Mouse (Mus musculus): ENCODE data around the gene Dand5. TPM values are rescaled to one million over a fixed set of nuclear protein-coding genes. Genes with fewer than 3 reads are reported as not detected.

Dand5 gene
- polyA plus RNA-seq, 1 experiment from 2014 or later = 5.1 TPM

DNA sequence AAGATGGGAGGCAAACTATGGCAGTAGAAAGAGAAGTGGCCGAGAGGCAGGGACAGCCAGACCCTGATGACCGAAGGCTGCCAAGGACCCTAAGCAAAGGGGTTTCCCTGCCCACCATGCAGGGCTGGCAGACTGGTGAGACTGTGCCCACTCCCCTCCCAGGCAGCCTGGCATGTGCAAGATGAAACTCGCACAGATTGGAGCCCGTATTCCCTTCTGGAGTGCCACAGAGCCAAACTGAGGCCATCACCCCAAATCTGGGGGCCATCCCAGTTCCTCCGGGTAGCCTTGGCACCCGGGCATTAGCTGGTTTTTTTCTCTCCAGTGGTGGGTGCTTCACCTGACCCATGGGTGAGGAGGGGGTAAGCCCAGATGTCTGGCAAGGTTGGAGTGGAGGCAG is 24.7 kb downstream of the Dand5 start:
- ATAC-seq (ENCODE audit: insufficient number of reproducible peaks, insufficient read depth, low FRiP score, low TSS enrichment, low read depth) = no peak
- Histone ChIP-seq H3K4me1 (replicated peaks) (peaks cover 43% of the 10 kb centered on the region), H3K4me2 (peak overlapping the region; percentile 89), H3K4me3 (replicated peaks) (peak overlapping the region; percentile 76), H3K27me3 (peaks cover 88% of the 10 kb centered on the region), H3K9ac (replicated peaks) (no peak overlapping the region), H3K36me3 (peaks cover 12% of the 10 kb centered on the region), H3K27ac (no peak overlapping the region), H3K9me3 (no peaks in the 10 kb centered on the region)
- WGBS = 71% methylated on average over 6 of the region's 6 CpGs

DNA sequence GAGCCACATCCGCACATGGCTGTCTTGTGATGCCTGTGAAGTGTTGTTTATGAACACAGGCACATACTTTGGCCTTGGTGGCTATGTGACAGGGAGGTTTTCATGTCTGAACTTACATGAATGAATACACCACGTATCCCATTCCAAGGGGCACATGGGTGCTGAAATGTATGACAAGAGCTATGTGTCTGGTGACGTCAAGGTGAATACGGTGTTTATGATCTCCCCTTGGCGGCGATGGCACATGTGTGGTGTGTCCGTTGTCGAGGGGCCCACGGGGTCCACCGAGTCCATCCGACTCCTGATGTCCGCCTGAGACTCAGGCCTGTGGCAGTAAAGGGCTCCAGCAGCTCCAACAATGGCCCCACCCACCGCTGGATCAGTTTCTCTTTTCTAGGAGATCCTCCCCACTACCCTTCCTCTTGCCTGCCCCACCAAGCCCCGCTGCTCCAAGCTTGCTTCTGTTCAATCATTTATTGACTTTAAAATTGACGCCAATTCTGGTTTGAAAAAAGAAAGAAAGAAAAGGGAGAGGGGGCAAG is 25.3 kb downstream of the Dand5 start:
- peaks cover 39% of the 10 kb centered on the region for H3K4me1 ChIP-seq (replicated peaks)
- H3K4me2 ChIP-seq = no peak overlapping the region
- 0 out of 2 replicates have a peak overlapping the region, but pooled peaks have one; percentile 1 for H3K4me3 ChIP-seq (replicated peaks)
- no peak overlapping the region for H3K27ac ChIP-seq
- peaks cover 90% of the 10 kb centered on the region for H3K27me3 ChIP-seq
- no peak for ATAC-seq (ENCODE audit: insufficient number of reproducible peaks, insufficient read depth, low FRiP score, low TSS enrichment, low read depth)
- no peaks in the 10 kb centered on the region for H3K9me3 ChIP-seq
- peaks cover 12% of the 10 kb centered on the region for H3K36me3 ChIP-seq
- WGBS = 77% methylated on average over 15 of the region's 15 CpGs
- no peak overlapping the region for H3K9ac ChIP-seq (replicated peaks)

DNA sequence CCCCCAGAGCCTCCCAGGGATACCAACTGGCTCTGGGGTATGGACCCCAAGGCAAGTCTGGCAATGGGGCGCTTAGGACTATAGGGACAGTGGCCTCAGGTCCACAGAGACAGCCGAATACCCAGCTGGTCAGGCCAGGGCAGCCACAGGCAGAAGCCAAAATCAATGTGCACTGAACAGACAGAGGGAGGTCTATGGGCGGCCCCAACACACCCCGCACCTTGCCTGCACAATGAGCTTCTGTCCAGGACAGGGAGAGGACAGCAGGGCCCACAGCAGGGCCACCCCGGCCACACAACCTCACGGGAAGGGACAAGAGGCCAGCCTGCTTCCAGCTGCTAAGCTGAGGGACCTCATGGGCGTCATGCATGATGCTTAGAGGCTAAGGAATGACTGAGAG is 28.1 kb downstream of the Dand5 start:
- 0 out of 2 replicates have a peak overlapping the region, but pooled peaks have one; percentile 12 for H3K27ac ChIP-seq
- 53% methylated on average over 7 of the region's 7 CpGs for WGBS
- peaks cover 45% of the 10 kb centered on the region for H3K4me1 ChIP-seq (replicated peaks)
- peaks cover 12% of the 10 kb centered on the region for H3K36me3 ChIP-seq
- H3K9ac ChIP-seq (replicated peaks) = peak overlapping the region; percentile 47; the same call in 1 of the 2 replicates
- peak overlapping the region; percentile 22; the same call in 1 of the 2 replicates for H3K4me2 ChIP-seq
- no peak for ATAC-seq (ENCODE audit: insufficient number of reproducible peaks, insufficient read depth, low FRiP score, low TSS enrichment, low read depth)
- no peaks in the 10 kb centered on the region for H3K9me3 ChIP-seq
- peaks cover 96% of the 10 kb centered on the region for H3K27me3 ChIP-seq
- H3K4me3 ChIP-seq (replicated peaks) = no peak overlapping the region

DNA sequence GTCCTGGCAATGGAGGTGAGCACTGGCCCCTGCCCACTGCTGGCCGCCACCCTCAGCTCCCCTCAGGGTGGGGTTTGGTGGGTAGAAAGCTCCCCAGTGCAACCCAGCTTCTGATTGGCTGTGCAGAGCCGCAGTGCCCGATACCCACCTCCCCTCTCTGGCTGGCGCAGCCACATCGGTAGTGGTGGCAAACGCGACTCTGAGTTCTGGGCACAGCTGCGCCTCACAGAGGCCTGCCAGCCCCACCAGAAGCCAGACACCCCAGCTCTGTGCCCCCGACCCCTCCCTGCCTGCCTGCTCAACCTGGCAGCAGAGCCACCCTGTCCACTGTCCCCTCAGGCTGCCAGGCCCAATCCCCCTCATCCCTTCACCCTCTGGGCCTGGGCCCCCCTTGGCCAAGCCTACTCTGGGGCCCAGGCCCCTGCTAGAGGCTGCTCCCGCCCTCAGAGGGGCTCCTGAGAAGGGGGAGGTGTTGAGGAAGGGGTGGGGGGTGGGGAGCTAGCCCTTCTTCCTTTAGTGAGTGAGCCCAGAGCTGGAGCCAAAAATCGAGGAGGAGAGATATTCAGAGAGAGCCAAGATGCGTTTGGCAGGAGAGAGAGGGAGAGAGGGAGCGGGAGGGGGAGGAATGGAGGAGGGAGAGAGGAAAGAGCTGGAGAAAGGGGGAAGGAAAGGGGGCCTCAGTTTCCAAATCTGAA is 28.7 kb downstream of the Dand5 start:
- WGBS = 51% methylated on average over 13 of the region's 13 CpGs
- 0 out of 2 replicates have a peak overlapping the region, but pooled peaks have one; percentile 7 for H3K4me3 ChIP-seq (replicated peaks)

DNA sequence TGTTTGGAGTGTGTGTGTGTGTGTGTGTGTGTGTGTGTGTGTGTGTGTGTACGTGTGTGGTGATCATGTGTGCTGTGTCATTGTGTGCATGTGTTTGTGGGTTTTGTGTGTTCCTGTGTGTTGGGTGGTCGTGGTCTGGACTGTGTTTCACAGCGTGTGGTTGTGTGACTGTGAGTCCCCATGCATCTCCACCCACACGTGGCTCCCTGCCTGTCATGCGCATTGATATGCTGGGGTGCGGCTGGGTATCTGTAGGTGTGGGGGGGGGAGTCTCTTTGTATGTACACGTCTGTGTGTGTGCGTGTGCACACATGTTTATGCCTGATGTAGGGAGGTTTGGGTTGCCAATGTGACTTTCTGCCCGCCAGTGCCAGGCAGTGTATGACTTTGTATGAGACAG is 29.5 kb downstream of the Dand5 start:
- Histone ChIP-seq H3K4me1 (replicated peaks) (peaks cover 47% of the 10 kb centered on the region), H3K9ac (replicated peaks) (no peak overlapping the region), H3K27me3 (peaks cover 97% of the 10 kb centered on the region), H3K27ac (no peak overlapping the region), H3K4me2 (no peak overlapping the region), H3K4me3 (replicated peaks) (no peak overlapping the region), H3K9me3 (no peaks in the 10 kb centered on the region), H3K36me3 (peaks cover 12% of the 10 kb centered on the region)
- ATAC-seq (ENCODE audit: insufficient number of reproducible peaks, insufficient read depth, low FRiP score, low TSS enrichment, low read depth) = no peak
- 79% methylated on average over 9 of the region's 9 CpGs for WGBS

More for the DNA sequence above, 28.7 kb downstream of the Dand5 start:
- peak overlapping the region; percentile 47 for H3K9ac ChIP-seq (replicated peaks)
- H3K9me3 ChIP-seq = no peaks in the 10 kb centered on the region
- no peak overlapping the region for H3K27ac ChIP-seq
- H3K36me3 ChIP-seq = peaks cover 12% of the 10 kb centered on the region
- peaks cover 97% of the 10 kb centered on the region for H3K27me3 ChIP-seq
- H3K4me1 ChIP-seq (replicated peaks) = peaks cover 49% of the 10 kb centered on the region
- no peak for ATAC-seq (ENCODE audit: insufficient number of reproducible peaks, insufficient read depth, low FRiP score, low TSS enrichment, low read depth)
- peak overlapping the region; percentile 22 for H3K4me2 ChIP-seq

DNA sequence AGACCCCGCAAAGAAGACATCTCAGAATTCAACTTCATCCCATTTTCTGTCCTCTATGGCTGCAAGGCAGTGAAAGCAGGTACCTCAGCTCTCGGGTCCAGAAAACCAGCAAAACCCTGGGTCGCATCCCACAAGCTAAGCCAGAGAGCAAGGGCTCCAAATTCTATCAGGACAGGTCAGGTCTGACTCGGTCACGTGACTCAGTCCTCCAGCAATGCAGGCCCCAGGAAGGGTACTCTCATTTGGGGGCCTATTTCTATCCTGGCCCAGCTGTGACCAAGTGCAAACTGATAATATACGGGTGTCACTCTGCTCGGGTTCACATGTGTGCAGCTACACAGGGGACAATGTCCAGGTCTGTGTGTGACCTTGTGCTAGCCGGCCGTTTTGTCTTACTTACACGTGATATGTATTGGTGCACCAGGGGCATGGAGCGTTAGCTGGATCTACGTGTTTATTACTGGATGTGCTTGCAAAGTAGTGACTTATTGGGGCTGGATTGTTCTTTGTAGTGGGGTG is 30.1 kb downstream of the Dand5 start:
- Histone ChIP-seq H3K4me2 (no peak overlapping the region), H3K36me3 (peaks cover 12% of the 10 kb centered on the region), H3K9me3 (no peaks in the 10 kb centered on the region), H3K27ac (no peak overlapping the region), H3K9ac (replicated peaks) (no peak overlapping the region), H3K27me3 (peaks cover 97% of the 10 kb centered on the region), H3K4me3 (replicated peaks) (no peak overlapping the region), H3K4me1 (replicated peaks) (peaks cover 47% of the 10 kb centered on the region)
- no peak for ATAC-seq (ENCODE audit: insufficient number of reproducible peaks, insufficient read depth, low FRiP score, low TSS enrichment, low read depth)
- 73% methylated on average over 12 of the region's 12 CpGs for WGBS

DNA sequence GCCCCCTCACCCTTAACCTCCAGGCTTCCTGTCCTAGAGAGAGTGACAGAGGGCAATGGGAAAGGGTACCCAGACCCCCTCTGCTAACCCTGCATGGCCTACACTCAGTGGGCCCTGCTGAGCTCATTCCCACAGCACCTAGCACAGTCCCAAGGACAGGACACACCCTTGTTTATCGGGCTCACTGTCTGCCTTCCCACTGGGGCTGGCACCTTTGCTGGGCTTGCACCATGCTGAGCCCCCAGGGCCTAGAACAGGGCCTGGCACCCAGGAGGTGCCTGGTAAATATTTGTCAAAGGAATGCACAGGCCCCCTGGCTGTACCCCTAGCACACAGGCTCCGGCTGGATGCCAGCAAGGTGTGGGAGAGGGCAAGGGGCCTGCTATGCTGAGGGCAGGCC is 32.1 kb downstream of the Dand5 start:
- Histone ChIP-seq H3K4me1 (replicated peaks) (peaks cover 67% of the 10 kb centered on the region), H3K4me2 (no peak overlapping the region), H3K9me3 (no peaks in the 10 kb centered on the region), H3K36me3 (no peaks in the 10 kb centered on the region), H3K4me3 (replicated peaks) (no peak overlapping the region), H3K27ac (no peak overlapping the region), H3K27me3 (peaks cover 97% of the 10 kb centered on the region), H3K9ac (replicated peaks) (no peak overlapping the region)
- no peak for ATAC-seq (ENCODE audit: insufficient number of reproducible peaks, insufficient read depth, low FRiP score, low TSS enrichment, low read depth)
- 53% methylated on average over 2 of the region's 2 CpGs for WGBS

DNA sequence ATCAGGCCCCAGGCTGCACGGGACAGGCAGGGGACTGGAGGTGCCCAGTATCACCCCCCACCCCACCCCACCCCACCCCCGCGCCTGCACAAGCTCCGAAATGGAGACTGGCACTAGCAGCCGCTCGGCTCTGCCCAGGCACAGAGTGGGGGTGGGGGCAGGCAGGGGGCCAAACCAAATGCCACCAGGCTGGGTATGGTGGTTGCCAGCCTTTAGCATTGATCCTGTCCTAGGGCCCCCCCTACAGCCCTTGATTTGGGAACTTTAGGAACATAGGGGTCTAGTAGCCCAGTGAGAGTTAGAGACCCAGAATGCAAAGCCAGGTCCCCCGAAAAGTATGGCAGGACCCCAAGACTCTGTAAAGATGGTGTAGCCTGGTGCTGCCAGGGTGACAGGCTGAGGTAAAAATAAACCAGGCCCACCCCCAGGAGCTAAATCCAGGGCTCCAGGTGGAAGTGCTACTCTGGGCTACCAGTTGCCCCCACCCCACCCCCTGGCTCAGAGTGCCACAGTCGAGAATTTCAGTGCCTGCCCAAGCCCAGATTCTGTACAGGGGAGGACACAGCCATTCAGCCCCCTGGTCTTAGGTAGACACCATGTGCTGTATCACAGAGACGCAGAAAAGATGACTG is 32.7 kb downstream of the Dand5 start:
- H3K9ac ChIP-seq (replicated peaks) = no peak overlapping the region
- no peaks in the 10 kb centered on the region for H3K36me3 ChIP-seq
- H3K4me1 ChIP-seq (replicated peaks) = peaks cover 72% of the 10 kb centered on the region
- no peak for ATAC-seq (ENCODE audit: insufficient number of reproducible peaks, insufficient read depth, low FRiP score, low TSS enrichment, low read depth)
- no peaks in the 10 kb centered on the region for H3K9me3 ChIP-seq
- peaks cover 98% of the 10 kb centered on the region for H3K27me3 ChIP-seq
- no peak overlapping the region for H3K27ac ChIP-seq
- H3K4me3 ChIP-seq (replicated peaks) = no peak overlapping the region
- H3K4me2 ChIP-seq = no peak overlapping the region
- 74% methylated on average over 9 of the region's 9 CpGs for WGBS

DNA sequence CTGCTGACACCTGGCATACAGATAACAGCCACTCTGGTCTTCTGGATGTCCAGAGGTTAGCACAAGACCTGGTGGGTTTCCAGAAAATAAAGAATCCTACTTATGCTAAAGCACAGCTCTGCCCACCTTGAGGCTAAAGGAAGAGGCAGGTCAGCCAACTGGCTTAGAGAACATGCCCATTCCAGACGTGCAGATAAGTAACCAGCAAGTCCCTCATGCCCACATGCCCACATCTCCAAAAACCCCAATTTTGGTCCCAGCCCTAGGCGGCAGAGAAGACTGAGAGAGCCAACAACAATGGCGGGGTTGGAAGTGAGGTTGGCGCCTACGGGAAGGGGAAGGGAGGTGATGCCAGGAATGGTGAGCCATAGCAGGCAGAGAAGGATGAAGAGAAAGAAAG is 33.3 kb downstream of the Dand5 start:
- 44% methylated on average over 5 of the region's 5 CpGs for WGBS
- H3K27me3 ChIP-seq = peaks cover 98% of the 10 kb centered on the region
- no peak overlapping the region for H3K4me3 ChIP-seq (replicated peaks)
- no peaks in the 10 kb centered on the region for H3K36me3 ChIP-seq
- no peak for ATAC-seq (ENCODE audit: insufficient number of reproducible peaks, insufficient read depth, low FRiP score, low TSS enrichment, low read depth)
- H3K4me1 ChIP-seq (replicated peaks) = peaks cover 72% of the 10 kb centered on the region
- H3K27ac ChIP-seq = no peak overlapping the region
- no peaks in the 10 kb centered on the region for H3K9me3 ChIP-seq
- no peak overlapping the region for H3K4me2 ChIP-seq
- H3K9ac ChIP-seq (replicated peaks) = no peak overlapping the region

DNA sequence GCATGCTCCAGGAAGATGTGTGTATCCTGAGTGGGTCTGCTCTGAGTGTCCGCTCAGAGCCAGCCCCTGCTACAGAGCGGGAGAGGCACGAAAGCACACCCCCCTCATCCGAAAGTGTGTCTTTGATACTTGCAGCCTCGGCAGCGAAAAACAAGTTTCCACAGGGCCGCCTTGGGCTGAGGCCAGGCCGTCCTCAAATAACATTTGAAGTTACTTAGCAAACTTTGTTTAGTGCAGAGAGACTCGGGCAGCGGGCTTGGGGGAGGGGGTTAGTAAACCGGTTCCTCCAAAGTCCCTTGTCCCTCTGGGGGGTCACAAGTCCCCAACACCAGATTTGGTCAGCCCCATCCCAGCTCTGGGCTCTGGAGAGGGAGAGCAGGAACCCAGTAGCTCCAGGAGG is 33.7 kb downstream of the Dand5 start:
- WGBS = 14% methylated on average over 11 of the region's 11 CpGs
- Histone ChIP-seq H3K4me1 (replicated peaks) (peaks cover 72% of the 10 kb centered on the region), H3K36me3 (no peaks in the 10 kb centered on the region), H3K4me2 (no peak overlapping the region), H3K9ac (replicated peaks) (no peak overlapping the region; the same call in 1 of the 2 replicates), H3K4me3 (replicated peaks) (no peak overlapping the region), H3K27ac (no peak overlapping the region), H3K9me3 (no peaks in the 10 kb centered on the region), H3K27me3 (peaks cover 98% of the 10 kb centered on the region)
- ATAC-seq (ENCODE audit: insufficient number of reproducible peaks, insufficient read depth, low FRiP score, low TSS enrichment, low read depth) = no peak

DNA sequence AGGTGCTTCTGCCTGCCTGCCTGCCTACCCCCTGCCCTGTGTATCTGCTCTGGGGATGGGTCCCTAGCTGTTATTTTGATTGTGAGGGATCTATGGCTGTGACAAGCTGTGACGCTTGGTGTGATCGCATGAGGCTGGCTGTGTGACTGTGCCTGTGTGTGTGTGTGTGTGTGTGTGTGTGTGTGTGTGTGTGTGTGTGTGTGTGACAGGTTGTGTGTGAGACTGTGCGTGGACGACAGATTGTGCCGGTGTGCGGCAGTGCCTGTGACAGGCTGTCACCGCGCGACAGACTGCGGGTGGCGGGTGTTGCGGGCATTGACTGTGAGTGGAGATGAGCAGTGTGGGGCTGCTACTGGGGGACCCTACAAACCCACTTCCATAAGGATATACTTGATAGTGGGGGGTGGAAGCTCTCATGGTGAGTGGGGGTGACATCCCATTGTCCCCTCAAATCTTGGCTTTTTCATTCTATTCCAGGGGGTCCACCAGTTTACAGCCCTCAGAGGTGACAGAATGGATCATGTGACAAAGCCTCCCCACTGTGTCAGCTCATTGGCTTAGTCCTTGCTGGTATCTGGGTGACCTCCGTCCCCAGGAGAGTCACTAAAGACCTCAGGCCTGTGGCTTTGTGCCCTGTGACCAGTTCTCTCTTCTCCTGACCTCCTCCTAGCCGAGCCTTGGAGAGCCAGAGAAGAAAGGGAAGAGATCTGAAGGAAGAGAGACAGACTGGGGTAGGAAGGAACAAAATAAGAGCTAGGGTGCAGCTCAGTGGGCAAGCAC is 34.9 kb downstream of the Dand5 start:
- Histone ChIP-seq H3K27ac (no peak overlapping the region), H3K36me3 (no peaks in the 10 kb centered on the region), H3K4me2 (no peak overlapping the region), H3K4me3 (replicated peaks) (no peak overlapping the region), H3K27me3 (peaks cover 98% of the 10 kb centered on the region), H3K9ac (replicated peaks) (no peak overlapping the region), H3K4me1 (replicated peaks) (peaks cover 76% of the 10 kb centered on the region), H3K9me3 (no peaks in the 10 kb centered on the region)
- 11% methylated on average over 14 of the region's 14 CpGs for WGBS
- ATAC-seq (ENCODE audit: insufficient number of reproducible peaks, insufficient read depth, low FRiP score, low TSS enrichment, low read depth) = no peak
